Mouse (Mus musculus): ENCODE measurements at regions not wholly inside any gene's neighbourhood (a gene's known extent, or its start where the extent isn't known, plus 50 kb on each side); places are given as distances from the start of the nearest gene placed in this dataset.

GRCm38 (mm10) chr12:99622238-99622637 lies 58.9 kb upstream of the Foxn3 start:
- no peaks in the 10 kb centered on the region for H3K27me3 ChIP-seq (replicated peaks; ENCODE audit: control insufficient read depth, insufficient read depth, low read length)
- peaks cover 4% of the 10 kb centered on the region; the same call in 1 of the 2 replicates for H3K4me1 ChIP-seq (ENCODE audit: control insufficient read depth, insufficient read depth, low read depth, low read length)
- H3K36me3 ChIP-seq (ENCODE audit: control insufficient read depth, insufficient read depth, low read length), result no peaks in the 10 kb centered on the region
- no peak overlapping the region for H3K9ac ChIP-seq (ENCODE audit: low read depth, low read length)
- no peaks in the 10 kb centered on the region; the same call in 1 of the 2 replicates for H3K9me3 ChIP-seq (ENCODE audit: control insufficient read depth, low read length)
- WGBS, result 78% methylated on average over 2 of the region's 2 CpGs
- ATAC-seq, result no peak
- H3K4me2 ChIP-seq (ENCODE audit: low read length), result no peak overlapping the region
- no peak overlapping the region for H3K4me3 ChIP-seq (ENCODE audit: low read length)
- H3K27ac ChIP-seq (ENCODE audit: low read depth, low read length), result no peak overlapping the region

DNA sequence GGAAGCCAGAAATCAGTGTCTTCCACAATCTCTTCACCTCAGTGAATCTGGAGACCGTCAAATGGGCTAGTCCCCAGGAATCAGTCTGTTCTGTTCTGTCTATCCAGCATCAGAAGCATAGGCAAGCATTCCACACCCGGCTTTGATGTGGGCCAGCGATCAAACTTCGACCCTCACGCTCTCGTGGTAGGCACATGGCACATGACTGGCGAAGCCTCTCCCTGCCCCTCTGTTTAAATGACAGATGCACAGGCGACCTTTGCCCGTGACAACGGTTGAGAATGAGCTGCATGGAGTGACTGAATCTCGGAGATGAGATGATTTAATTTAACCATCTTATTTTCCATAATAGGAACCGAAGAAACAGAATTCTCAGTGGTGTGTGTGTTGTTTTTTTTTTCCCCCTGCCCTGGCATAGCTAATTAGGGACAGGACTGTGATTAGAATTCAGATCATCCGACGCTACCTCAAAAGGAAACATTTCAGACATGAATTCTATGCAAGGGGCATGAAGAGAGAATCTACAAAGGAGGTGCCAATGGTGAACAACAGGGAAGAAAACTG lies 53.9 kb upstream of the Foxn3 start:
- ATAC-seq, result no peak
- Histone ChIP-seq H3K27me3 (replicated peaks; ENCODE audit: control insufficient read depth, insufficient read depth, low read length) (no peaks in the 10 kb centered on the region), H3K9me3 (ENCODE audit: control insufficient read depth, low read length) (no peaks in the 10 kb centered on the region; the same call in 1 of the 2 replicates), H3K9ac (ENCODE audit: low read depth, low read length) (no peak overlapping the region), H3K4me3 (ENCODE audit: low read length) (no peak overlapping the region), H3K4me2 (ENCODE audit: low read length) (no peak overlapping the region), H3K27ac (ENCODE audit: low read depth, low read length) (no peak overlapping the region), H3K4me1 (ENCODE audit: control insufficient read depth, insufficient read depth, low read depth, low read length) (no peaks in the 10 kb centered on the region), H3K36me3 (ENCODE audit: control insufficient read depth, insufficient read depth, low read length) (no peaks in the 10 kb centered on the region)
- WGBS, result 66% methylated on average over 14 of the region's 14 CpGs

DNA sequence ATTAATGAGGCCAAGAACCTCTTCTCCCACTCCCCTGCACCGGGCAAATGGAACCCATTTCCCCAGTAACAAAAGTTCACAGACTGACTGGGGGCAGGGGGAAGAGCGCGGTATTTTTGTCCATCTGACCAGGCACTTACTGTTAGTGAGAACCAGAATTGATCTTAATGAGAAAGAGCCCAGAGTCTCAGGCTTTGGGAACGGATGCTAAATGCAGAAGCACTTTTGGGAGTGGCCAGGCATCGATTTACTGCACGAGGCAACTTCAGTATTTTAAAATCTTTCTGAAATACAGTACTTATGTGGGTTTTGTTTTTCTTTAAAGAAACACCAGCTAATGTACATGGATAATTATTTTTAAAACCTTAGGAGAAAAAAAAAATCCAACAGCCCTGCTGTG lies 51.0 kb upstream of the Foxn3 start:
- WGBS, result 67% methylated on average over 6 of the region's 6 CpGs
- no peak overlapping the region for H3K9ac ChIP-seq (ENCODE audit: low read depth, low read length)
- H3K27ac ChIP-seq (ENCODE audit: low read depth, low read length), result no peak overlapping the region

More for the DNA sequence above, 51.0 kb upstream of the Foxn3 start:
- H3K4me2 ChIP-seq (ENCODE audit: low read length), result no peak overlapping the region
- H3K4me3 ChIP-seq (ENCODE audit: low read length), result no peak overlapping the region
- no peaks in the 10 kb centered on the region for H3K9me3 ChIP-seq (ENCODE audit: control insufficient read depth, low read length)
- no peaks in the 10 kb centered on the region for H3K36me3 ChIP-seq (ENCODE audit: control insufficient read depth, insufficient read depth, low read length)
- no peaks in the 10 kb centered on the region for H3K27me3 ChIP-seq (replicated peaks; ENCODE audit: control insufficient read depth, insufficient read depth, low read length)
- no peak for ATAC-seq
- H3K4me1 ChIP-seq (ENCODE audit: control insufficient read depth, insufficient read depth, low read depth, low read length), result no peaks in the 10 kb centered on the region
